Mouse (Mus musculus): ENCODE measurements at regions not wholly inside any gene's neighbourhood (a gene's known extent, or its start where the extent isn't known, plus 50 kb on each side); places are given as distances from the start of the nearest gene placed in this dataset.

- H3K4me2 ChIP-seq (replicated peaks; ENCODE audit: low read depth, low read length): no peak overlapping the region
- H3K27me3 ChIP-seq (replicated peaks; ENCODE audit: insufficient read depth, low read length): no peaks in the 10 kb centered on the region
- DNase-seq (ENCODE audit: low spot score): no peak
- no peak overlapping the region for H3K4me3 ChIP-seq (ENCODE audit: low read depth, low read length)
- no peaks in the 10 kb centered on the region for H3K9me3 ChIP-seq (ENCODE audit: low read length)
- no peak overlapping the region for H3K9ac ChIP-seq (replicated peaks; ENCODE audit: low read depth)
- ATAC-seq: no peak
- H3K36me3 ChIP-seq (ENCODE audit: insufficient read depth, low read length): no peaks in the 10 kb centered on the region
- 84% methylated on average over 3 of the region's 3 CpGs for WGBS
- H3K4me1 ChIP-seq (ENCODE audit: insufficient read depth, low read depth, low read length): peaks cover 3% of the 10 kb centered on the region
- TF ChIP-seq EP300 (IDR thresholded peaks at IDR 0.05): no peak
- TF ChIP-seq CTCF (IDR thresholded peaks at IDR 0.05): no peak
- no peak overlapping the region for H3K27ac ChIP-seq (ENCODE audit: low read length)
These were observed 150.2 kb upstream of the Pik3r1 start for GRCm38 (mm10) chr13:101918185-101918584.

- no peak overlapping the region for H3K4me2 ChIP-seq (replicated peaks; ENCODE audit: low read depth, low read length)
- ATAC-seq: peak; percentile 41
- DNase-seq (ENCODE audit: low spot score): peak; percentile 68
- H3K4me1 ChIP-seq (ENCODE audit: insufficient read depth, low read depth, low read length): peaks cover 3% of the 10 kb centered on the region
- no peak overlapping the region for H3K9ac ChIP-seq (replicated peaks; ENCODE audit: low read depth)
- H3K9me3 ChIP-seq (ENCODE audit: low read length): no peaks in the 10 kb centered on the region
- TF ChIP-seq EP300 (IDR thresholded peaks at IDR 0.05): no peak
- no peak for TF ChIP-seq CTCF (IDR thresholded peaks at IDR 0.05)
- WGBS: 24% methylated on average over 5 of the region's 5 CpGs
- no peak overlapping the region for H3K4me3 ChIP-seq (ENCODE audit: low read depth, low read length)
- H3K27ac ChIP-seq (ENCODE audit: low read length): no peak overlapping the region; the same call in 1 of the 2 replicates
- H3K27me3 ChIP-seq (replicated peaks; ENCODE audit: insufficient read depth, low read length): no peaks in the 10 kb centered on the region
- no peaks in the 10 kb centered on the region for H3K36me3 ChIP-seq (ENCODE audit: insufficient read depth, low read length)
These were observed 151.2 kb upstream of the Pik3r1 start for GRCm38 (mm10) chr13:101919266-101919665.

GRCm38 (mm10) chr13:101920384-101920783 is 152.4 kb upstream of the Pik3r1 start:
- Histone ChIP-seq H3K36me3 (ENCODE audit: insufficient read depth, low read length) (no peaks in the 10 kb centered on the region), H3K4me3 (ENCODE audit: low read depth, low read length) (no peak overlapping the region), H3K27ac (ENCODE audit: low read length) (no peak overlapping the region), H3K9ac (replicated peaks; ENCODE audit: low read depth) (no peak overlapping the region), H3K4me1 (ENCODE audit: insufficient read depth, low read depth, low read length) (peaks cover 3% of the 10 kb centered on the region), H3K9me3 (ENCODE audit: low read length) (no peaks in the 10 kb centered on the region), H3K4me2 (replicated peaks; ENCODE audit: low read depth, low read length) (no peak overlapping the region), H3K27me3 (replicated peaks; ENCODE audit: insufficient read depth, low read length) (no peaks in the 10 kb centered on the region)
- 75% methylated on average over 3 of the region's 3 CpGs for WGBS
- TF ChIP-seq CTCF (IDR thresholded peaks at IDR 0.05) (no peak), EP300 (IDR thresholded peaks at IDR 0.05) (no peak)
- no peak for ATAC-seq
- DNase-seq (ENCODE audit: low spot score): no peak

GRCm38 (mm10) chr13:101924637-101925036 is 156.6 kb upstream of the Pik3r1 start:
- TF ChIP-seq EP300 (IDR thresholded peaks at IDR 0.05) (no peak), CTCF (IDR thresholded peaks at IDR 0.05) (no peak)
- Histone ChIP-seq H3K4me1 (ENCODE audit: insufficient read depth, low read depth, low read length) (no peaks in the 10 kb centered on the region; the same call in 1 of the 2 replicates), H3K4me3 (ENCODE audit: low read depth, low read length) (no peak overlapping the region), H3K9ac (replicated peaks; ENCODE audit: low read depth) (no peak overlapping the region), H3K36me3 (ENCODE audit: insufficient read depth, low read length) (no peaks in the 10 kb centered on the region), H3K9me3 (ENCODE audit: low read length) (no peaks in the 10 kb centered on the region), H3K27ac (ENCODE audit: low read length) (no peak overlapping the region), H3K4me2 (replicated peaks; ENCODE audit: low read depth, low read length) (no peak overlapping the region), H3K27me3 (replicated peaks; ENCODE audit: insufficient read depth, low read length) (no peaks in the 10 kb centered on the region)
- DNase-seq (ENCODE audit: low spot score): no peak
- 90% methylated on average over 2 of the region's 2 CpGs for WGBS
- no peak for ATAC-seq

GRCm38 (mm10) chr13:101931264-101931663 is 163.2 kb upstream of the Pik3r1 start:
- no peaks in the 10 kb centered on the region for H3K9me3 ChIP-seq (ENCODE audit: low read length)
- H3K4me1 ChIP-seq (ENCODE audit: insufficient read depth, low read depth, low read length): no peaks in the 10 kb centered on the region
- no peak overlapping the region for H3K4me2 ChIP-seq (replicated peaks; ENCODE audit: low read depth, low read length)
- TF ChIP-seq EP300 (IDR thresholded peaks at IDR 0.05) (no peak), CTCF (IDR thresholded peaks at IDR 0.05) (no peak)
- no peak for ATAC-seq
- H3K36me3 ChIP-seq (ENCODE audit: insufficient read depth, low read length): no peaks in the 10 kb centered on the region
- no peak overlapping the region for H3K9ac ChIP-seq (replicated peaks; ENCODE audit: low read depth)
- H3K4me3 ChIP-seq (ENCODE audit: low read depth, low read length): no peak overlapping the region
- no peak for DNase-seq (ENCODE audit: low spot score)
- H3K27me3 ChIP-seq (replicated peaks; ENCODE audit: insufficient read depth, low read length): no peaks in the 10 kb centered on the region
- no peak overlapping the region for H3K27ac ChIP-seq (ENCODE audit: low read length)
- 89% methylated on average over 4 of the region's 4 CpGs for WGBS

GRCm38 (mm10) chr13:101931882-101932281 is 163.9 kb upstream of the Pik3r1 start:
- TF ChIP-seq EP300 (IDR thresholded peaks at IDR 0.05): no peak
- TF ChIP-seq CTCF (IDR thresholded peaks at IDR 0.05): no peak
- WGBS: 67% methylated on average over 1 of the region's 1 CpGs
- DNase-seq (ENCODE audit: low spot score) (no peak), ATAC-seq (no peak)
- Histone ChIP-seq H3K4me1 (ENCODE audit: insufficient read depth, low read depth, low read length) (no peaks in the 10 kb centered on the region), H3K9me3 (ENCODE audit: low read length) (no peaks in the 10 kb centered on the region), H3K27me3 (replicated peaks; ENCODE audit: insufficient read depth, low read length) (no peaks in the 10 kb centered on the region), H3K4me3 (ENCODE audit: low read depth, low read length) (no peak overlapping the region), H3K9ac (replicated peaks; ENCODE audit: low read depth) (no peak overlapping the region), H3K27ac (ENCODE audit: low read length) (no peak overlapping the region), H3K4me2 (replicated peaks; ENCODE audit: low read depth, low read length) (no peak overlapping the region), H3K36me3 (ENCODE audit: insufficient read depth, low read length) (no peaks in the 10 kb centered on the region)

- Histone ChIP-seq H3K9ac (replicated peaks; ENCODE audit: low read depth) (no peak overlapping the region), H3K9me3 (ENCODE audit: low read length) (peaks cover 3% of the 10 kb centered on the region; the same call in 1 of the 2 replicates), H3K36me3 (ENCODE audit: insufficient read depth, low read length) (no peaks in the 10 kb centered on the region), H3K4me3 (ENCODE audit: low read depth, low read length) (no peak overlapping the region), H3K4me1 (ENCODE audit: insufficient read depth, low read depth, low read length) (no peaks in the 10 kb centered on the region), H3K27me3 (replicated peaks; ENCODE audit: insufficient read depth, low read length) (no peaks in the 10 kb centered on the region), H3K27ac (ENCODE audit: low read length) (no peak overlapping the region), H3K4me2 (replicated peaks; ENCODE audit: low read depth, low read length) (no peak overlapping the region)
- TF ChIP-seq EP300 (IDR thresholded peaks at IDR 0.05) (no peak), CTCF (IDR thresholded peaks at IDR 0.05) (no peak)
- DNase-seq (ENCODE audit: low spot score): no peak
- WGBS: 37% methylated on average over 4 of the region's 4 CpGs
- ATAC-seq: no peak
These were observed 167.8 kb upstream of the Pik3r1 start for GRCm38 (mm10) chr13:101935843-101936242.
